Mouse (Mus musculus): Measurements from ENCODE around the gene Galnt14. TPM values are rescaled to one million over a fixed set of nuclear protein-coding genes. Genes with fewer than 3 reads are reported as not detected.

Galnt14 gene
- polyA plus RNA-seq, 1 experiment = 3.0 TPM

DNA sequence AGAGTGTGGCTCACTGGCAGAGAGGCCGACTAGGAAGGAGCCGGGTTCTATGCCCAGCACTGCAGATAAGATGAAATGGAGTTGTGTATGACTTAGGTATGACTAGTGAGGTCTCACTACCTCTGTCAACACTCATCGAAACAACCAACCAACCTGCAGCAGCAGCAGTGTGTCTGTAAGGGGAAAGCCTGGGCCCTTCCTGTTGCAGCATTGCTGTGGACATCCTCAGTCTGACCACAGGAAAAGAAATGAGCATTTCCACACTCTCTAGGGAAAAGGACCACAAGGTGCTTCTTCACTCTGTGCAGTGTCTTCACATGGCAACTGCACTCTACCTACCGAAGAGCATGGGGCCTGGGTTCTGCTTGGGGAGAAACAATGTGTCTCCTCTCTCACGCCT, 73.3 kb downstream of the Galnt14 start:
- Histone ChIP-seq H3K4me3 (ENCODE audit: low read depth, low read length) (no peak overlapping the region), H3K27ac (ENCODE audit: insufficient read depth, low read length) (no peak overlapping the region), H3K4me1 (ENCODE audit: control insufficient read depth, insufficient read depth, low read length) (no peaks in the 10 kb centered on the region), H3K36me3 (ENCODE audit: control insufficient read depth, insufficient read depth, low read length, poor library complexity, severe bottlenecking) (no peaks in the 10 kb centered on the region), H3K27me3 (ENCODE audit: control insufficient read depth, insufficient read depth, low read length, poor library complexity, severe bottlenecking) (no peaks in the 10 kb centered on the region), H3K9me3 (replicated peaks; ENCODE audit: control insufficient read depth, insufficient read depth, low read length, poor library complexity, severe bottlenecking) (no peaks in the 10 kb centered on the region), H3K9ac (ENCODE audit: low read depth, poor library complexity, severe bottlenecking) (no peak overlapping the region)
- TF ChIP-seq CTCF (IDR thresholded peaks at IDR 0.05; ENCODE audit: low read depth, low read length) (no peak), POLR2A (IDR thresholded peaks at IDR 0.05; ENCODE audit: insufficient read depth, low read length) (no peak), EP300 (IDR thresholded peaks at IDR 0.05; ENCODE audit: insufficient read depth, low read depth, low read length) (no peak)

DNA sequence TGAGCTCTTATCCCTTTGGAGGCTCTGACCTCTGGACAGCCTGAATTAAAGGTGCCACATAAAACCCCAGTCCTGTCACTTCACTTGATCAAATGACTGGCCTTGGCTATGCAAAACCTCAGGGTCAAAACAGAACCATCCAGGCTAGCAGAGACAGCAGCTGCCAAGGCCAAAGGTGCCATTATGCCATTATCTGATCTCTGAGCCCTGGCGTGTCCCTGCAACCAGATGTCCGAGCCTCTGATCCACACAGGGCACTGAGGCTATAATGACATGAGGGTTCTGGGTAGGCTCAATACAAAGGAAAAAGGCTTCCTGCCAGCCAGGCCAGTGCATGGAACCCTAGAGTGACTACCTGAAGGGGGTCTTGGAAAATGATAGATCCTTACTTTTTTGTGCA, 75.4 kb downstream of the Galnt14 start:
- no peaks in the 10 kb centered on the region for H3K36me3 ChIP-seq (ENCODE audit: control insufficient read depth, insufficient read depth, low read length, poor library complexity, severe bottlenecking)
- H3K4me1 ChIP-seq (ENCODE audit: control insufficient read depth, insufficient read depth, low read length) = no peaks in the 10 kb centered on the region
- TF ChIP-seq POLR2A (IDR thresholded peaks at IDR 0.05; ENCODE audit: insufficient read depth, low read length) (no peak), EP300 (IDR thresholded peaks at IDR 0.05; ENCODE audit: insufficient read depth, low read depth, low read length) (no peak), CTCF (IDR thresholded peaks at IDR 0.05; ENCODE audit: low read depth, low read length) (no peak)
- no peaks in the 10 kb centered on the region for H3K9me3 ChIP-seq (replicated peaks; ENCODE audit: control insufficient read depth, insufficient read depth, low read length, poor library complexity, severe bottlenecking)
- H3K27me3 ChIP-seq (ENCODE audit: control insufficient read depth, insufficient read depth, low read length, poor library complexity, severe bottlenecking) = no peaks in the 10 kb centered on the region
- H3K27ac ChIP-seq (ENCODE audit: insufficient read depth, low read length) = no peak overlapping the region
- no peak overlapping the region for H3K9ac ChIP-seq (ENCODE audit: low read depth, poor library complexity, severe bottlenecking)
- no peak overlapping the region for H3K4me3 ChIP-seq (ENCODE audit: low read depth, low read length)

DNA sequence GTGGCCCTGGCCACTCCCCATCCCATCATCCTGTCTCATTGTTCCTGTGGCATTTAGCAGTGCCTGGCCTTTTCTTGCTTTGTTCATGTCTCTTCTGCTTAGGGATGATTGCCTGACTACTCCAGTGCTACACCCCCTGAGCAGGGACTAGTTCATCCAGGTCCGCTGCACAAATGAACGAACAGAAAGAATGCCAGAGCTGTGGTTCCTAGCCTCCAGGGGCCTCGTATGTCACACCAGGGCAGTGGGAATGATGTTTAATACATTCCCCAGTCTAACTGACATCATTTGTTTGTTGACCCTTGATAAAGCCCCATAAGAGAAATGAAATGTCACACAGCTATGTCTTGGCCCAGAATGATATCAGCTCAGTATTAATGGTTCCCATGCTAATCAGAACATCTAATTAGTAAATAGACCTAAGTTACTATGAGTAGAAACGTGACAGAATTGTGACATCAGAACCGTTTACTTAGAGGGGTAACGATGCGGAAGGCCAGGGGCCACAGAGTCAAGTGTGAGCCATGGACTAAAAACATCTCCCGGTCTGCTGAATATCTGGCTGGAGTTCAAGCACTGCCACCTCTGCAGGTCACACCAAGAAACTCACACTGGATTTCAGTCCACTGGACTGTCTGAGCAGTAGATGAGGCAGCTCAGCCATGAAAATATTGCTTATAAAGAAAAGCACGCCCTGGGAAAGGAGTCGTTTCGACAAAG, 76.1 kb downstream of the Galnt14 start:
- H3K27ac ChIP-seq (ENCODE audit: insufficient read depth, low read length) = no peak overlapping the region
- no peak overlapping the region for H3K4me3 ChIP-seq (ENCODE audit: low read depth, low read length)
- no peaks in the 10 kb centered on the region for H3K27me3 ChIP-seq (ENCODE audit: control insufficient read depth, insufficient read depth, low read length, poor library complexity, severe bottlenecking)
- TF ChIP-seq POLR2A (IDR thresholded peaks at IDR 0.05; ENCODE audit: insufficient read depth, low read length) = no peak
- TF ChIP-seq EP300 (IDR thresholded peaks at IDR 0.05; ENCODE audit: insufficient read depth, low read depth, low read length) = no peak
- no peak for TF ChIP-seq CTCF (IDR thresholded peaks at IDR 0.05; ENCODE audit: low read depth, low read length)
- no peak overlapping the region for H3K9ac ChIP-seq (ENCODE audit: low read depth, poor library complexity, severe bottlenecking)
- H3K4me1 ChIP-seq (ENCODE audit: control insufficient read depth, insufficient read depth, low read length) = no peaks in the 10 kb centered on the region
- H3K9me3 ChIP-seq (replicated peaks; ENCODE audit: control insufficient read depth, insufficient read depth, low read length, poor library complexity, severe bottlenecking) = no peaks in the 10 kb centered on the region
- no peaks in the 10 kb centered on the region for H3K36me3 ChIP-seq (ENCODE audit: control insufficient read depth, insufficient read depth, low read length, poor library complexity, severe bottlenecking)

DNA sequence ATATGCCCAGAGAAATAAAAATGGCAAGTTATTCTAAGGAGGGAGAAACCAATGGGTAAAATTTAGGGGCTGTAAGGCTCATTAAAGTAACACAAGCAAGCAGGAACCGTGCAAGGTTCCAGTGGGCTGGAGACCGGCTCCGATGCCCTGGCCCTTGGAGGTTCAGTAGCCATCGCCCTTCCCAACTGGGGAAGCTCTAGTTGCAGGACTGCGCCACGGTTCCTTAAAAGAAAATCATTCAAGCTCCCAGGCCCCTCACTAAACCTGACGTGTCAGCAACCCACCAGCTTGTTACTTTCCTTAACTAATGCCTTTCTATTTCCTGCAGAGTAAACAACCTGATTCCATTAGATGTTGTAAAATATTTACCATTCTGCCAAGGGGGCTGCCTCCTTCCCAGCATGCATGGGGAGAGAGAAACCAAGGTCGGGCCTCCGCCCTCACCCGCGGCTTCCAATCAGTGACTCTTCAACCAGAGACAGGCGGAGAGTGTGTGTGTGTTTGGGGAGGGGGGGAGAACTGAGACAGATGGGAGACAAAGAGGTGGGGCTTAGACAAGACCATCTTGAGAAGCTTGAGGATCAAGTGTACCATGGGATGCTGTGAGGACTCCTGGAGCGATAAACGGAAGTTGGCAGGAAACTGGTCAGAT, 81.9 kb downstream of the Galnt14 start:
- Histone ChIP-seq H3K27me3 (ENCODE audit: control insufficient read depth, insufficient read depth, low read length, poor library complexity, severe bottlenecking) (no peaks in the 10 kb centered on the region), H3K36me3 (ENCODE audit: control insufficient read depth, insufficient read depth, low read length, poor library complexity, severe bottlenecking) (no peaks in the 10 kb centered on the region), H3K4me3 (ENCODE audit: low read depth, low read length) (no peak overlapping the region), H3K9ac (ENCODE audit: low read depth, poor library complexity, severe bottlenecking) (no peak overlapping the region), H3K4me1 (ENCODE audit: control insufficient read depth, insufficient read depth, low read length) (no peaks in the 10 kb centered on the region), H3K9me3 (replicated peaks; ENCODE audit: control insufficient read depth, insufficient read depth, low read length, poor library complexity, severe bottlenecking) (no peaks in the 10 kb centered on the region), H3K27ac (ENCODE audit: insufficient read depth, low read length) (no peak overlapping the region)
- no peak for TF ChIP-seq POLR2A (IDR thresholded peaks at IDR 0.05; ENCODE audit: insufficient read depth, low read length)
- no peak for TF ChIP-seq EP300 (IDR thresholded peaks at IDR 0.05; ENCODE audit: insufficient read depth, low read depth, low read length)
- TF ChIP-seq CTCF (IDR thresholded peaks at IDR 0.05; ENCODE audit: low read depth, low read length) = no peak

DNA sequence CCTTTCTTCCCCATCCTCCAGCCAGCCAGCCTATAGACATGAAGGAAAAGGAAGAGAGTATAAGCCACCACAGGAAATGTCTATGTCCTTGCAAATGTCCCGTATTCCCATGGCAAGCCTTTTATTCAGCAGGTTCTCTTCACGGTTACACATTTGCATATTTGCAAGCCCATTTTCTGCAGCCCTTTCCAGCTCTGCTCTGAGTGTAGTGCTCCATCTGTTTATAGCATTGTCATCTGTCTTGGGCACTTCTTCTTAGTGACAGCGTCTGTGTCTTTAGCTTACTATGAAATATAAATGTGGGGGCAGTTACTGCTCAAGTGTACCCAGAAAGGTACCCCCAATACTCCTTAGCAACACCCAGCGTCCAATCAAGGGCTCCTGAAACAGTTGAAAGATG, 83.3 kb downstream of the Galnt14 start:
- Histone ChIP-seq H3K4me3 (ENCODE audit: low read depth, low read length) (no peak overlapping the region), H3K27me3 (ENCODE audit: control insufficient read depth, insufficient read depth, low read length, poor library complexity, severe bottlenecking) (no peaks in the 10 kb centered on the region), H3K9ac (ENCODE audit: low read depth, poor library complexity, severe bottlenecking) (no peak overlapping the region), H3K27ac (ENCODE audit: insufficient read depth, low read length) (no peak overlapping the region), H3K36me3 (ENCODE audit: control insufficient read depth, insufficient read depth, low read length, poor library complexity, severe bottlenecking) (no peaks in the 10 kb centered on the region), H3K4me1 (ENCODE audit: control insufficient read depth, insufficient read depth, low read length) (no peaks in the 10 kb centered on the region), H3K9me3 (replicated peaks; ENCODE audit: control insufficient read depth, insufficient read depth, low read length, poor library complexity, severe bottlenecking) (no peaks in the 10 kb centered on the region)
- TF ChIP-seq CTCF (IDR thresholded peaks at IDR 0.05; ENCODE audit: low read depth, low read length) (no peak), EP300 (IDR thresholded peaks at IDR 0.05; ENCODE audit: insufficient read depth, low read depth, low read length) (no peak), POLR2A (IDR thresholded peaks at IDR 0.05; ENCODE audit: insufficient read depth, low read length) (no peak)

DNA sequence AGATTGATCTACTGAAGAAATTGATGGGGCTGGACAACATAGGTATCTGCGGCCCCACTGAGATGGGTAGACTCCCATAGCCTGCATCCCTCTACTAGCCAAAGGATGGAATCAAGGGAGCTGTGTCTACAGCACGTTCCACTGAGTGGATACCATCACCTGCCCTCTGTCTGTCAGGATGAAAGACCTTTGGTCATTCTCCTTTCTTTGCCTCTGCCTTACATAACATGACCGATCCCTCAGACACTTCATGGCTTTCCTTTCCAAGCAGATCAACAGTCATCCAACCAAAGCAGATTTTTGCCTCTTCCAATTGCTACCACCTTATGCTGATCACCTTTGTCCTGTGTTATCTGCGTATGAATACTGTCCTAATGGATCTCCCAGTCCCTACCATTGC, 90.2 kb downstream of the Galnt14 start:
- no peak overlapping the region for H3K27ac ChIP-seq (ENCODE audit: insufficient read depth, low read length)
- H3K36me3 ChIP-seq (ENCODE audit: control insufficient read depth, insufficient read depth, low read length, poor library complexity, severe bottlenecking) = no peaks in the 10 kb centered on the region
- no peak for TF ChIP-seq CTCF (IDR thresholded peaks at IDR 0.05; ENCODE audit: low read depth, low read length)
- no peak for TF ChIP-seq POLR2A (IDR thresholded peaks at IDR 0.05; ENCODE audit: insufficient read depth, low read length)
- TF ChIP-seq EP300 (IDR thresholded peaks at IDR 0.05; ENCODE audit: insufficient read depth, low read depth, low read length) = no peak
- H3K9ac ChIP-seq (ENCODE audit: low read depth, poor library complexity, severe bottlenecking) = no peak overlapping the region
- H3K27me3 ChIP-seq (ENCODE audit: control insufficient read depth, insufficient read depth, low read length, poor library complexity, severe bottlenecking) = no peaks in the 10 kb centered on the region
- no peak overlapping the region for H3K4me3 ChIP-seq (ENCODE audit: low read depth, low read length)
- H3K9me3 ChIP-seq (replicated peaks; ENCODE audit: control insufficient read depth, insufficient read depth, low read length, poor library complexity, severe bottlenecking) = no peaks in the 10 kb centered on the region
- H3K4me1 ChIP-seq (ENCODE audit: control insufficient read depth, insufficient read depth, low read length) = no peaks in the 10 kb centered on the region
